Mouse (Mus musculus) lung, adult 18-20 months (tissue): Measurements from ENCODE around the gene Sppl2b.

ENCODE experiments used
- DNase-seq, 2 experiments: peaks; one replicate each; pipeline ENCODE4 v3.0.0; 2022; ENCODE audit warnings: mixed read lengths in 2 of 2

Gene Sppl2b

DNA sequence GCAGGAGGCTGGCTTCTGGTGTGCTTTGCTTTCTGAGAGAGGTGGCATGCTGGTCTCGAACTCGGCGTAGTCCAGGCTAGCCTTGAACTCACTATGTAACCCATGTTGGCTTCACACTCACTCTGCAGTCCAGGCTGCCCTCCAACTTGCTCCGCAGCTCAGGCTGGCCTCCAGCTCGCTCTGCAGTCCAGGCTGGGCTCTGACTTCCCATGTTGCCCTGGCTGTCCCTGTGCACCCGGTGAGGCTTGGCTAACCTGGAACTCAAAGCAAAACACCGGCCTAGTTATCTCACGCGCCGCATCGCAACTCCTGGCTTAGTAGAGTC lies 636 bp downstream of the Sppl2b start:
- DNase-seq, result no peak

DNA sequence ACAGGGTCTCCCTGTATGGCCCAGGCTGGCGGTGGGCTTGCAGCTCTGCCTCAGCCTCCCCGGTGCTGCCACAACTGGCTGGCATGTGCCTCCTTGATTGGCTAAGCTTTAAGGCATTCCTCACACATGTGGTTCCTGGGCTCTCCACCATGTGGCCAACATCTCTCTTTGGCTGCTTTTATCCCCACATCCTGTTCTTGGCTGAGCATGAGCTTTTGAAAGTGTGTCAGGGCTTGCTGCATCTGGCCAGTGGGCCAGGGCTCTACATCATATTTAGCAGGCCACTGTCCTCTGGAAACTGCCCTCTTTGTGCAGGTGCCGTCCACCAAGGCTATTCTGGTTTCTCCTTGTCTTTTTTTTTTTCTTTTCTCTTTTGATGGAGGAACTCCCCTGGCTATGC lies 1.2 kb downstream of the Sppl2b start:
- peak in 1 of 2 experiments; percentile 7 for DNase-seq

DNA sequence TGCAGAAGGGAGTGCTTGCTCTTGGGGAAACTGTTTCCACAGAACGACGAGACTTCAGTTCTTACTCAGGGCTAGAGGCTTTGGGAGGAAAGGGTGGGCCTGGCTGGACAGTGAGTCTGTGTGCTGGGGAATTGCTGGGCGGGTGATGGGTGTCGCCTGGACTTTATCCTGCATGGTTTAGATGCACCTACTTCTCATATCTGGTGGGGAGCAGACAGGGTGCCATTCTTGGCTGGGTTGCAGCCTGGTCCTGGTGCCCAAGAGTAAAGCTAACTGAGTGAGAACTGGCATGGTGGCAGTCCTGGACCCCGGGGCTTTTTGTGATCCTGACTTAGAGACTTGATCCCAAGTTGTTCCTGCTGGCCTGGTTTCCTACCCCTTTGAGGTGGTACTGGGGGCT lies 1.8 kb downstream of the Sppl2b start:
- no peak for DNase-seq

DNA sequence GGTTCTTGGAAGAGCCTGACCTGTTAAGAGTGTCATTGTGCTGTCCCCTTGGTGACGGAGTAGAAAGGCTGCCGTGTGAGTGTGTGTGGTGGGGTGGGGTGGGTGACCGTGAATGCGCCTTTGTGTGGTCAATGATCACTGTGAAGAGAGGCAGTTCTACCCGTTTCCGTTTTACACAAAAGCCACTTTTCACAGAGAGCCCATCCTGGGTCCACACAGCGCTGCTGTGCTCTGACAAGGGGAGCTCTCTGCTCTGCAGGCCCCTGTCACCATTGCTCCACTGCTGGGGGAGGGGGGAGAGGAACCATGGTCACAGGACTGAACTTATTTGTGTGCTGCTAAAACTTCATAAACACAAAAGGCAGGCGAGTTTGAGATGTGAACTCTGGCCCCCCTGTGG lies 2.3 kb downstream of the Sppl2b start:
- no peak for DNase-seq

DNA sequence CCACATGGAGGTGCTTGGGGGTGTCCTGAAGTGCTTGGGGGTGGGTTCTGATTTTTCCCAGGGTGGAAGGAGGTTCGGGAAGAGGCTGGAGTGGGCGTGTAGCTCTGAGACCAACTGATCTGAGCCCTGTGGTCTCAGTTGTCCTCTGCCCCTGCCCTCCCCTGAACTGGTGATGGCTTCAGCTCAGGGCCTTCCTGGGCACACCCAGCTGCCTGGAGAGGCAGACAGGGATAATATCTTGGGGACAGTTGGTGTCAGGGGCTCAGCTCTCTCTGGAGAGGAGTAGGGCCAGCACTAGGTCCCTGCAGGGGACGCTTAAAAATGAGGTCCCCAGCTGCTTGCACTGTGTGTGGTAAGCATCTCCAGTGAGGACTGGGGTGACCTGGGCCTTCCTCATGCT lies 2.8 kb downstream of the Sppl2b start:
- DNase-seq, result no peak

DNA sequence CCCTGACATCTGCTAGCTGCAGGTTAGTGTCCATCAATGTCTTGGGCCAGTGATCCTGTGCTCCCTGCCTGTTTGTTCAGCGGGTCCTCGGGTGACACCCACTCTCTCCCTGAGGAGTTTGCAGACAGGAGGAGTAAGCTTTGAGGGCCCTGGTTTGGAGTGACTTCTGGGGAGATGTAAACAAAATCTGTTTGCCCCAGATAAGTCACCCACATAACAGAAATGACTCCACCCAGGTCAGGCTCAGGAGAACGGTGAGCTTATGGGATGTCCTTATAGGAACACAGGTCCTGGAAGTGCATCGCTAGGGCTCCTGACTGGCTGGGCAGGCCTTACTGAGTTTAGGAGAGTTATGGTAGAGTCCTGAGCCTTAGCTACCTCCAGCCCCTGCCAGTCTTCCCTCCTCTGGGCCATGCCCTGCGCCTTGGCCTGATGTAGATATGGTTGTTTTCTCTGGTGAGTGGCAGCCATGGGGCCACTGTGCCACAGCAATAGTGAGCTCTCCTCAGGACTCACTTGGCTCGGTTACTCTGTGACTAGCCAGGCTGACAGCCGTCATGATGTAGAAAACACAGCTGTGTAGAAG lies 3.4 kb downstream of the Sppl2b start:
- no peak for DNase-seq

DNA sequence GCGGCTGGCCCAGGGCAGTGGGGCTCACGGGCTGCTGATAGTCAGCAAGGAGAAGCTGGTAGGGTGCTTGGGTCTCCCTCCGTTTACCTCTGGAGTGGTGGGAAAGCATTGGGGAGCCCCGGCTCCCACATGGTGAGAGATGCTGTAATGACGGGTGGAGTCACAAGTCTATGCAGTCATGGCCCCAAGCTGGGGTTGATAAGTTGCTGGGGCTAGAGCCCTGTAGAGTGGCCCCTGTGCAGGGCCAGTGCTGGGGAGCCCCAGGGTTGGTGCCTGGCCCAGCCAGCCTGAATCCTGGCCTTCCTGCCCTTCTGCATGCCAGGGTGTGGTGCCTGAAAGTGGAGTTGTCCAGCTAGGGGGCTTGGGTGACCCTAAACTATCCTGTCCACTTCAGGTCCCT lies 7.2 kb downstream of the Sppl2b start:
- DNase-seq, result no peak

DNA sequence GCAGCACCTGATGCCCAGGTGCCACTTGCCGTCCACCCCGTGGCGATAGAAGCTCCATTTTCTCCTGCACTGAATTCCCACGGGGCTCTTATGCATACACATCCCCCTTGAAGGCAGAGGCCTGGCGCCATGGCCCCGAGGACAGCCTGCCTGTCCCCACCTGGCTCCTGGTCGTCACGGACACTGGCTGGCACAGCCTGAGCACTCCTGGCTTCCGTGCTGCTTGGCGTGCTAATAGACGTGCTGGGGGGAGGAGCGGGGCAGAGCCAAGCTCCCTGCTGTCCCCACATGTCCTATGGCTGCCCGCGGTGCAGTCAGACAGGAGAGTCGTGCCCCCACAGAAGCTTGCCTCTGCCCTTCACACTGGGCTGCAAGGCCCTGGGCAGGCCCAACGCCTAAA lies 9.4 kb downstream of the Sppl2b start:
- DNase-seq, result no peak

DNA sequence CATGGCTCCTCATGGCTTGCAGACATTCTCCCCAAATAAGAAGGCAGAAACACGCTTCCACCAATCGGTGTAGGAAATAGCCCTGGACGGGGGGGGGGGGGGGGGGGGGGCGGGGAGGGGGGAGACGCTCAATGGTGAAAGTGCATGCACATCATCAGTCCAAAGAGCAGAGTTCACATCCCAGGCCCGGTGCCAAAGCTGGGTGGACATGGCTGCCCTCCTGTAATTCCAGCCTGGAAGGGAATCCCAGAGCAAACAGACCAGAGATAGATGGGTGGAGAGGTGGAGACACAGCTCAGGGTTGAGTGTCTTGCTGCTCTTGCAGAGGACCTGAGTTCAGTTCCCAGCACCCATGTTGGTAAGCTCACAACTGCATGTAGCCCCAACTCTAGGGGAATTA lies 15.9 kb downstream of the Sppl2b start:
- no peak for DNase-seq

DNA sequence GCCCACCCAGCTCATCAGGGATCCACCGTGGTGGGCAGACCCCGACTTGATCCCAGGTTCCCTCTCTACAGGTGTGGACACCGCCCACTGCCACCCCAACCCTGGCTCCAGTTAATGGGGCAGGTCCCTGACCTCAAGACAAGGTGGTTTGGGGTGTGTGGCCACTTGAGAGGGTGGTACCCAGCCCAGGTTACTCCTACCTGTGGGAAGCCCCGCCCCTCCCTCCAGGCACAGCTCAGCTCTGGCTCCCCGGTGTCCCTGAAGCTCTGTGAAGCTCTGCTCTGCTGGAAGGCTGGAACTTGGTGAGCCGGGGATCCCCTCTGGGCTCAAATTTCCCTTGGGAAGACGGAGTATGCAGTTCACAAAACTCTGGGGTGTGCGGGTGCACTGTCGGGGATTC lies 16.5 kb downstream of the Sppl2b start, which contains the start of gene Tmprss9:
Gene Tmprss9 (plus strand): TSS at position 268 of the 400 bp plus-strand sequence.
- no peak for DNase-seq

DNA sequence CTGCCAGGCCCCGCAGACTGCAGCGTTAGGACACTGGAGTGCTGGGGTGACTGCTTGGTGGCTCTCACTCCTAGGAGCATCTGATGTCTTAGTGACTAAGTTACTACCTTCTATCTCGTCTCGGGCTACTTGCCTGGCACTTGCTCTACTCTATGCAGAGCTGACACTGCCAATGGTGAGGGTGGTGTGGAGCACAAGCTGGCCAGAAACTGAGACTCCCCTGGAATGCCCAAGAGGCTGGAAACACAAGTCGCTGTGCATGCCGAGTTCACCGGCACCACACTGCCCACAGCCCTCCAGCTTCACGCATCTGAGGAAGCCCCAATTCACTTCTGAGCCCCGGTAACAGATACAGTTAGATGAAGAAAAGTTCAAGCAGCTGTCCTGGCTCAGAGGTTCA lies 19.0 kb downstream of the Sppl2b start:
- no peak for DNase-seq

DNA sequence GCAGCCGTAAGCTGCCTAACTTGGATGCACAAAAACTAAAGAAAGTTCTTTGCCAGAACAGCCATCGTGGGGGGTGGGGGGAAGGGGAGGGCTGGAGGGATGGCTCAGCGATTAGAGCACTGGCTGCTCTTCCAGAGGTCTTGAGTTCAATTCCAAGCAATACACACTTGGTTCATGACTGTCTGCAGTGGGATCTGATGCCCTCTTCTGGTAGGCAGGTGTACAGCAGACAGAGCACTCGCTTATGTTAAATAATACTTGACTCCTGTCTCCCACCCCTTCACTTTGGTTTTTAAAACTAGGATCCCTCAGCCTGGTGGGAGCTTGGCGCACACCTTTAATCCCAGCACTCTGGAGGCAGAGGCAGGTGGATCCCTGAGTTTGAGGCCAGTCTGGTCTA lies 21.0 kb downstream of the Sppl2b start:
- peak; percentile 43 to 55 for DNase-seq

DNA sequence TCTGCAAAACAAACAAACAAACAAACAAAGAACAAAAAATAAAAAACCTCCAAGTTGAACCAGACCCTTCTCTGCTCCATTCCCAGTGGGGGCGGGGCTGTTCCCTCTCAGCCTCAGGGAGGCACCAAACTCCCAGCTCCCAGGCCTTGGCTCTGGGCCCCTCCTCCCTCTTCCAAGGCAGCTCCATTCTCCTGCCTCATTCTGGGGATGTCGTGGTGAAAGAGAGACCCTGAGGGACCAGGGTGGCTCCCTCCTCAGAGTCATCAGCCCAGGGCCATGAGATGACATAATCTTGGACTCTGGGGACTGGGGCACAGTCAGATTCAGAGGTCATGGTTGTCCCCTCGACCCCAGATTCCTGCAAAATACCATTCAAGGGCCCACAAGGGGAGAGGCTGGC lies 21.5 kb downstream of the Sppl2b start:
- no peak for DNase-seq

DNA sequence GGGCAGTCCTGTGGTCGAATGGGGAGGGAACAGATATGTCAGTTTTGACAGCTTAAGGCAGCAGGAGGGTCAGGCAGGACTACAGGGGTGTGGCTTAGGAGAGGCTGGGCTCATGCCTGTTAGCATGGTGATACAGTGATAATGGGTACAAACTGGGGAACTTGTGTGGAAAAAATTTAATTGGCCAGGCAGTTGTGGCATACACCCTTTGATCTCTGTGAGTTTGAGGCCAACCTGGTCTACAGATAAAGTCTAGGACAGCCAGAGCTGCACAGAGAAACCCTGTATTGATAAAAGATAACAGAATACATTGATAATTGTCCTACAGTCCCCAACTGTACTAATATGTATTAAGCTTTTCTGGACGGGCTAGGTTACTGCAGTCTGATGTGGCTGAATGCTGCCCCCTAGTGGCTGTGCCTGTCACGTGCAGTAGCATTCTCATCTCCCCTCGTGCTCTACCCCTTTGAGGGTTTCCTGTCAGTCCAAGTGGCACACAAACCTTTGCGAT lies 25.1 kb downstream of the Sppl2b start:
- peak; percentile 44 to 58 for DNase-seq

DNA sequence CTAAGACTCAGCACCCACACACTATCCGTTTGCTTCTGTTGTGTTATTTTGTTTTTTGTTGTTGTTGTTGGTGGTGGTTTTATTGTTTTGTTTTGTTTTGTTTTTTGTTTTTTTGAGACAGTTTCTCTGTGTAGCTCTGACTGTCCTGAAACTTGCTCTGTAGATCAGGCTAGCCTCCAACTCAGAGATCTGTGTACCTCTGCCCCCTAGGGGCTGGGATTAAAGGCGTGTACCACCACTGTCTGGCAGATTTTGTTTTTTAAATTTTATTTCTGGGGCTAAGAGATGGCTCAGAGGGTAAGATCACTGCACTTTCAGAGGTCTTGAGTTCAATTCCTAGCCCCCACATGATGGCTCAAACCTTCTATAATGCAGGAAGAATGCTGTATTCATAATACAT lies 25.8 kb downstream of the Sppl2b start:
- DNase-seq, result no peak

DNA sequence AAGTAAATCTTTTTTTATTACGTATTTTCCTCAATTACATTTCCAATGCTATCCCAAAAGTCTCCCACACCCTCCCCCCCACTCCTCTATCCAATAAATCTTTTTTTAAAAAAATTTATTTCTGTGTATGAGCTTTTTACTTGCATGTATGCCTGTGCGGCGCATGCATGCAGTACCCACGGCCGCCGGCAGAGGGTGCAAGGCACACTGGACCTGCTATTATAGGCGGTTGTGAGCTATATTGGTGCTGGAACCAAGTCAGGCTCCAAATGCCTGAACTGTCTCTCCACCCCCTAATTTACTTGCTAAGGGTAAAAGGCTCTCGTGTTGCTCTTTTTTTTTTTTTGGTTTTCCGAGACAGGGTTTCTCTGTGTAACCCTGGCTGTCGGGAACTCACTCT lies 26.2 kb downstream of the Sppl2b start:
- peak; percentile 64 for DNase-seq

DNA sequence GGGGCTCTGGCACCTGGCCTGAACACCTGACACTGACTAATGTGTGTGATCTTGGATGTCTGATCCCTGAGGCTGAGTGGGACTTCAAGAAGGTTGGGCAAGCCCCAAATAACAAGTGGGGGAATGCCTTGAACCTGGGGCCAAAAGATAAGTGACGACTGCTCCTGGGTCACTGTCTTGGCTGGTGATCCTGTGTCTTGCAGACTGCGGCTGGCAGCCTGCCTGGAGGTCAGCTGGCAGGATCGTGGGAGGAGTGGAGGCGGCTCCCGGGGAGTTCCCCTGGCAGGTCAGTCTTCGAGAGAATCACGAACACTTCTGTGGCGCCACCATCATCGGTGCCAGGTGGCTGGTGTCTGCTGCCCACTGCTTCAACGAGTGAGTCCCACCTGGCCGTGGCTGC lies 32.1 kb downstream of the Sppl2b start:
- DNase-seq, result peak; percentile 62 to 65

DNA sequence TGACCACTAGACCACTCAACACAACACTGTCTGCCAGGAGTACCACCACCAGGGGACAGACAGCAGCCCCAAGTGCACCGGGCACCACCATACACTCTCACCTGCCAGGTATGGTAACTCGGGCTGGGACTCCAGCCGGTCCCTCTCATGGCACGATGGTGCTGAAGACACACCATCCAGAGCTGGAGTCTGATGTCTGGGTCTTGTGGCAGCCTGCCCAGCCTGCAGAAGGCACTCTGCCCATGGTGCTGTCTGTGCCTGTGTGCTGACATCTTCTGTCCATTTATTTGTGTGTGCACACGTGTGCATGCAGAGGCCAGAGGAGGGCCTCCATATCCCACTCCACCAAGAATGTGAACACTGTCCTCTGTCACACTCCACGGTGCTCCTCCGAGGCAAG lies 40.0 kb downstream of the Sppl2b start:
- DNase-seq, result no peak

DNA sequence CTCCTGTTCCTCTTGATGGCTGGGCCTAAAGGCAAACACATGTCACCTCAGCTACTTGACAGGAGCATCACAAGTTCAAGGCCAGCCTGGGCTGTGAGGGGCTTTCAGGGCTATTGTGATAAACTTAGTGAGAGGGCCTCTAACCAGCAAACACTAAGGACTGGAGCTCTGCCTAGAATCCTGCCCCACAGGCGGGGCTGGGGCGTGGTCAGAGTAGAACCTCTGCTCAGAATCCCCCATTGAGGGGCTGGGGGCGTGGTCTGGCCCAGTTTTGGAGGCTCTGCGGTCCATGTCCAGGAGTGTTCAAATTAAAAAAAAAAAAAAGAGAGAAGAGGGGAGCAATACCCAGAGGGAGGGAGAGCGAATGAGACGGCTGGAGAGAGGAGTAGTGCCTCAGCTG lies 40.6 kb downstream of the Sppl2b start:
- no peak for DNase-seq

DNA sequence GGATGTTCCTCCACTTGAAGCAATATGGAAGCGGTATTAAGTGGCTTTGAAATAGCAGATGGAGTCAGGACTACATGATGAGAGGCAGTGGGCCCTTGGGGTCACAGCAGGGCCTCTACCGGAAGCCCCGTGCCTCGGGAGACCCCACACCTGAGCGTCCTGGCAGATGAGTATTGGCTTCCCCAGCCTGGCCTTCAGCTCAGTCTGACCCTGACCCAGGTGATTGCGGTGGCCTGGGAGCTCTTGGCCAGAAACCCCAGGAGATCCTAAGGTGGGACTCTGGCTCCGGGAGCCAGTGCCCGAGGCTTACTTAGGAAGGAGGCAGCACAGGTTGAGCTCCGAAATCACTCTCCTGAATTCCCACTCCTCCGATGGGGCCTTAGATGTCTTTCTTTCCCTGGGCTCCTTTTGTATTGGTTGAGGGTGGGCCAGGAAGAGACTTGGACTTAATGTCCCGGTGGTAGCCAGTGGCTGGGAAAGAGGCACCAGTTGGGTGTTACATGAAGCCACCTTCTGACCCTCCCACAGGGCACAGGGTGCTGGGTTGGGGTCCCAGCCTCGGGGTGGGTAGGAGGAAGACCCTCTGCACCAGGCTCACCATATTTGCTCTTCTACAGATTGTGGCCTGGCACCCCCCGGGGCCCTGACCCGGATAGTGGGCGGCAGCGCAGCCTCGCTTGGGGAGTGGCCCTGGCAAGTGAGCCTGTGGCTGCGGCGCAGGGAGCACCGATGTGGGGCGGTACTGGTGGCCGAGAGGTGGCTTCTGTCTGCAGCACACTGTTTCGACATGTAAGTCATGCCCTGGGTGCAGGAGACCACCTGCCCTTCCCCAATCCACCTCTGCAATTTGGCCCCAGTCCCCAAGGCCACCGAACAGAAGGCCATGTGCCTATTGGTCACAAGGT lies 41.8 kb downstream of the Sppl2b start:
- DNase-seq, result no peak

DNA sequence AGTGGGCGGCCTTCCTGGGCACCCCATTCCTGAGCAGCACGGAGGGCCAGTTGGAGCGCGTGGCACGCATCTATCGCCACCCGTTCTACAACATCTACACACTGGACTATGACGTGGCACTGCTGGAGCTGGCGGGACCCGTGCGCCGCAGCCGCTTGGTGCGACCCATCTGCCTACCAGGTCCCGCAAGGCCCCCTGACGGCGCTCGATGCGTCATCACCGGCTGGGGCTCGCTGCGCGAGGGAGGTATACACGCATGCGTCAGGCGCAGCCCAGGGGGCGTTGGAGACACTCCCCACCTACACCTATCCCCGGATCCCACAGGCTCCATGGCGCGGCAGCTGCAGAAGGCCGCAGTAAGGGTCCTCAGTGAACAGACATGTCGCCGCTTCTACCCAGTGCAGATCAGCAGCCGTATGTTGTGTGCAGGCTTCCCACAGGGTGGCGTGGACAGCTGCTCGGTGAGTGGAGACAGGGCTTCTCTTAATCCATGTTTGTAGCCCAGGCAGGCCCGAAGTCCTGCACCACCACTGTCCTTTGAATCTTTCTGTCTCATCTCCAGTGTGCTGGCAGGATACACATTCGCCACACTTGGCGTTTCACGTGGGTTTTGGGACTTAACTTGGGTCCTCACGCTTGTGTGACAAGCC lies 42.9 kb downstream of the Sppl2b start:
- DNase-seq, result no peak

DNA sequence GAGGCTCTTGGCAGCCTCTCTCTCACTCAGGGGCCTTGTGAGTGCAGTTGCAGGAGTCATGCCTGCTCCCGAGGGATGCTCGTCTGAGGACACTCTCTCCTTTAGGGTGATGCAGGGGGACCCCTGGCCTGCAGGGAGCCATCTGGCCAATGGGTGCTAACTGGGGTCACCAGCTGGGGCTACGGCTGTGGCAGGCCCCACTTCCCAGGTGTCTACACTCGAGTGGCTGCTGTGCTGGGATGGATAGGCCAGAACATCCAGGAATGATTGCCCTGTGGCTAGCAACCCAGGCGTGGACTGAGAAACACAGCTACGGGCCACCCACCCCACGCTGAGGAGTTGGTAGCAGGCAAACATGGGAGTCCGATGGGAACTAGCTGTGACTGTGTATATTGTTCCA lies 44.0 kb downstream of the Sppl2b start:
- no peak for DNase-seq

DNA sequence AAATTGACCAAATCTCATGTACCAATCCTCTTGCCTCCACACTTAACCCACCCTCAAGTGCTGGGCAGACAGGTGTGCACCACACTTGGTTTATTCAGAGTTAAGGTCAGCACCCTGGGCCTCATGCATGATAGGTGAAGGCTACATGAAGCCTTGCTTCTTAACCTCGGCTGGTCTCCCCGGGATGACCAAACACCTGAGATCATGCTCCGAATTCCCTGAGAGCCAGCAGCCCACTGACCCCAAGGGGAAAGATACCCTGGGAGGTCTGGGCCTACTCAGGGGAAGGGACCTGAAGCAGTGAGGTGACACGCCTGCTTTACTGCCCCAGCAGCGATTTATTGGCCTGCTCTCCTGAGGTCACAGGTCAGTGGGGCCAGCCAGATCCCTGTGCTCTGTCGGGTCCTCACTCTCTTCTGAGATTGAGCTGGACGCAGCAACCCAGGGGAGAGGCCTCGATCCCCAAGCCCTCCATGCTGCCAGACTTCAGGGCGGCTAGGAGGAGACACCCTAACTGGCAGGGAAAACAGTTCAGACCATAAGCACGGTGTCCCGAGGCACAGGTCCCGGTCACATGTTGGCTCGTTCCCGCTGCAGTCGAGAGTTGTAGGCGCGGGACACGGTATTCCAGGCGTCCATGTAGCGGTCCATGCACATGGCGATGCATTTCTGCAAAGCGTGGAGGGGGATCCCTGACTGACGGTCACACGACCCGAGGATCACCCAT lies 44.7 kb downstream of the Sppl2b start:
- no peak for DNase-seq
